14 mouse cellular contexts compared by ENCODE assay signal in the genomic region with DNA sequence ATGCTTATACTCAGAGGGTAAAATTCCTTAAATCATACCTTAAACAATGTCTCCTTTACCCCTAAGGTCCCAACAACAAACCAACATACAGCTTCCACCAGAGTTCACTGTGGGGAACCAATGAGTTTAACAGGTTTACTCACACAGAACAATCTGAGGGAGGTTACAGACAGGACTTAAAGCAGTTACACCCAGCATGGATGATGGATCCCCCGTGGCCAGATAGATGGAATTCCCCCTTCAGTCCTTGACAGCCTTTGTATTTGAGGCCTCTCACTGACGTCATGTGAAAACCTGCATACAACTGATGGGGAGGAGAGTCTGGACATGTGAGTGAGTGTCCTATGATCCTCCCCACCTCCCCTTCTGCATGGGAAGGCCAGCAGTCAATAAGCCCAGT.
DNase-seq lines count a peak whose midpoint lies in the region; TF ChIP-seq lines count a peak whose summit lies in the region.
"Had no signal": no experiment of that assay in that cellular context is flagged by ENCODE, and none has a peak within 500 bp of the region (broad histone marks: within the 10 kb centered on the region; RNA-seq: fewer than 3 reads in every experiment).

No protein-coding gene starts in this region.

- no peak for TF ChIP-seq CTCF in brain, embryonic 14.5 days (IDR thresholded peaks at IDR 0.05; ENCODE audit: borderline replicate concordance, extremely low read depth, insufficient read depth, insufficient read length)

- TF ChIP-seq POLR2A in brain, embryonic 14.5 days (IDR thresholded peaks at IDR 0.05; ENCODE audit: borderline replicate concordance, extremely low read depth, insufficient read depth, insufficient read length, poor library complexity, severe bottlenecking), result no peak

- peak; percentile 12 for DNase-seq in ES-CJ7 (ENCODE audit: low read depth, low spot score)
- DNase-seq in R1 (ENCODE audit: low read depth, low spot score), result peak; percentile 61
- peak; percentile 3 for DNase-seq in brain, embryonic 14.5 days (ENCODE audit: low read depth)
- no peak for DNase-seq in spleen, adult 12 weeks (ENCODE audit: low spot score)
- DNase-seq in heart, adult 8-10 months (ENCODE audit: low spot score), result no peak
- DNase-seq: adrenal gland, adult 8-10 months; adrenal gland, postnatal 14 days; adrenal gland, postnatal 36 days; cerebellum, adult 11-12 months; cerebellum, adult 2 months; cerebellum, adult 9-10 months; cerebellum, postnatal 10 days; cerebellum, postnatal 25 days; forebrain, postnatal 0 days had no signal

Comparison
In these comparisons a context has a peak if more than half of its experiments do, and no peak if none do; other contexts are left out.
1. DNase-seq: peak in ES-CJ7 (single experiment), R1 (single experiment) and brain, embryonic 14.5 days (single experiment); none in spleen, adult 12 weeks (single experiment) and heart, adult 8-10 months (single experiment).